Mouse (Mus musculus) kidney, embryonic 15.5 days (tissue): ENCODE measurements around the gene Dhrs7b. TPM values are rescaled to one million over a fixed set of nuclear protein-coding genes. Genes with fewer than 3 reads are reported as not detected.
"Not testable (repeated sequence)": the region's sequence is repeated elsewhere in the genome, so short reads cannot be mapped to it uniquely, and the experiment has no call there.

ENCODE experiments used
- ATAC-seq: fragments of 200-750 bp; cut with Nextera tagmentation; replicated peaks from 2 replicates; pipeline ENCODE4 v1.8.0; 2017; ENCODE audit warnings: moderate TSS enrichment; ENCODE audit not compliant: low FRiP score
- H3K27ac ChIP-seq: fragments of 300-500 bp; sonication (generic); 2 replicates; pipeline ENCODE4 v1.5.1; 2015; ENCODE audit warnings: mild to moderate bottlenecking, inconsistent platforms
- H3K27me3 ChIP-seq: fragments of 300-500 bp; sonication (generic); 2 replicates; pipeline ENCODE4 v1.6.1; 2015; ENCODE audit warnings: inconsistent platforms
- H3K36me3 ChIP-seq: fragments of 300-500 bp; sonication (generic); 2 replicates; pipeline ENCODE4 v1.6.1; 2015; ENCODE audit warnings: inconsistent platforms
- H3K4me1 ChIP-seq: fragments of 300-500 bp; sonication (generic); 2 replicates; pipeline ENCODE4 v1.6.1; 2015; ENCODE audit warnings: inconsistent platforms
- H3K4me2 ChIP-seq: fragments of 300-500 bp; sonication (generic); 2 replicates; pipeline ENCODE4 v1.6.1; 2015; ENCODE audit warnings: moderate library complexity, mild to moderate bottlenecking, inconsistent platforms
- H3K4me3 ChIP-seq: fragments of 300-500 bp; sonication (generic); replicated peaks from 2 replicates; pipeline ENCODE4 v1.5.1; 2015; ENCODE audit warnings: mild to moderate bottlenecking, inconsistent platforms
- H3K9ac ChIP-seq: fragments of 300-500 bp; sonication (generic); 2 replicates; pipeline ENCODE4 v1.6.1; 2015; ENCODE audit warnings: mild to moderate bottlenecking, inconsistent platforms
- H3K9me3 ChIP-seq: fragments of 300-500 bp; sonication (generic); replicated peaks from 2 replicates; pipeline ENCODE4 v1.6.1; 2016; ENCODE audit warnings: inconsistent platforms
- WGBS: fragments of 180-500 bp; shearing (Covaris S2); methylation state at CpG from one replicate; pipeline ENCODE4 v1.1.7; 2015; ENCODE audit warnings: mixed read lengths; 5-methylcytosine and 5-hydroxymethylcytosine counted together
- polyA plus RNA-seq: library from polyadenylated mRNA; unstranded; fragments of >200 nt; fragmentation: Nextera tagmentation; extraction: Ambion mirVana; gene quantifications from 2 replicates; pipeline ENCODE4 v1.2.1, GENCODE M21; 2015

Dhrs7b gene
- polyA plus RNA-seq, 1 experiment from 2014 or later, result 36.0 TPM

GRCm38 (mm10) chr11:60856587-60856986 is 26.2 kb downstream of the Dhrs7b start:
- H3K4me1 ChIP-seq, result no peaks in the 10 kb centered on the region
- H3K4me2 ChIP-seq, result no peak overlapping the region
- H3K9me3 ChIP-seq, result no peaks in the 10 kb centered on the region
- no peak overlapping the region for H3K9ac ChIP-seq
- WGBS, result 38% methylated on average over 3 of the region's 3 CpGs
- H3K36me3 ChIP-seq, result peaks cover 92% of the 10 kb centered on the region
- H3K27me3 ChIP-seq, result no peaks in the 10 kb centered on the region
- H3K4me3 ChIP-seq, result no peak overlapping the region
- no peak overlapping the region for H3K27ac ChIP-seq
- no peak for ATAC-seq

DNA sequence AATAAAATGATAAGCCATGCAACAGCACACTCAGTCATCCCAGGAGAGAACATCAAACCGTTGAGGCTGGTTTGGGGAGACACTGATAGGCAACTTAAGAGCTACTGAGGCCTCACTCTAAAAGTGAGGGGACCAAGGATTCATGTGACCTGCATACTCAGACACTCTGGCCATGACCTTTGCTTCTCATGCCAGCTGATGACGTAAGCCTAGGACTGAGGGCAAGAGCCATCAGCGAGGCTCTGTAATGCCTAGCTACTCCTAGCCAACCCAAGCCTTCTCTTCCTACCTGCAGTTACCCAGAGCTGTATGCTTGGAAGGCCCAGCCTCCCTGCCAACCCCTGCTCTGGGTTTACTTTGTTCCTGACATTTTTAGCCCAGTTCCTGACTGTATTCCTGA is 31.6 kb downstream of the Dhrs7b start:
- WGBS, result 85% methylated on average over 3 of the region's 3 CpGs
- Histone ChIP-seq H3K36me3 (peaks cover 87% of the 10 kb centered on the region), H3K9me3 (no peaks in the 10 kb centered on the region), H3K4me1 (peaks cover 5% of the 10 kb centered on the region; the same call in 1 of the 2 replicates), H3K4me2 (no peak overlapping the region), H3K9ac (no peak overlapping the region), H3K27ac (no peak overlapping the region), H3K4me3 (no peak overlapping the region), H3K27me3 (no peaks in the 10 kb centered on the region)
- no peak for ATAC-seq

DNA sequence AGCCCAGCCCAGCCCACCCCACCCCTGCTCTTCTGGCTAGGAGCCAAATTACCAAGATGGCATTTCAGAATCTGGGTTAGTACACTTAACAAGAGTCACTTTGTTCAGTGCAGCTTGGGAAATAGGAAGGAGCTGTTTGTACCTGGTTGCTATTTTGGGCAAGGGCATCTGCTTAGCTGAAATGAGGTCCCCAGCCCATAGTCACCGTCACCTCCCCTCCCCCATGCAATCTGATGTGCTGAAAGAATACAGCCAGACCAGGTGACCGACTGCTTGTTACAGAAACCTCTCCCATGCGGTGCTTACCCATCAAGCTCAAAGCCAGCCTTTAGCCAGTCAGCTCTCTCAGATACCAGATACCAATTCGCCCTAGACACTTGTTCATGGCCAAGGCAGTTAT is 32.8 kb downstream of the Dhrs7b start:
- Histone ChIP-seq H3K36me3 (peaks cover 84% of the 10 kb centered on the region), H3K27ac (no peak overlapping the region), H3K4me3 (no peak overlapping the region), H3K4me2 (no peak overlapping the region), H3K9ac (no peak overlapping the region), H3K27me3 (no peaks in the 10 kb centered on the region), H3K9me3 (no peaks in the 10 kb centered on the region), H3K4me1 (peaks cover 15% of the 10 kb centered on the region)
- no peak for ATAC-seq
- WGBS, result 87% methylated on average over 4 of the region's 4 CpGs

DNA sequence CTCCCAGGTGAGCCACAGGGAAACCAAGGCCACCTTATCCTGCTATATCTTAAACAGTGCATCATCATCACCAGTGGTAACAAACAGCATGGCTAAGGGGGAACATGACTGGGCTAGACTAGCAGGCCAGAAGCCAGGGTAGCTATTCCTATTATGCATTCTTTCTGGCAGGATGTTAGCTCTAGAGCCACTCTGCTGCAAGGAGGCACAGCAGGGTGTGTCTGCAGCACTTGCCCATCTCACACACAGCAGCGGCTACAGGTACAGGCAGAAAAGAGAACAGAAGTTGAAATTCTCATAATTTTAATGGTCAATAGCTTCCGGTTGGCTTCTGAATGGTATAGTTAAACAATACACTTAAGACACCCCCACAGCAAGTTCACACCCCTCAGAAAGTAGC is 33.7 kb downstream of the Dhrs7b start:
- Histone ChIP-seq H3K27me3 (no peaks in the 10 kb centered on the region), H3K9ac (no peak overlapping the region), H3K9me3 (no peaks in the 10 kb centered on the region), H3K4me2 (no peak overlapping the region), H3K36me3 (peaks cover 80% of the 10 kb centered on the region), H3K4me3 (no peak overlapping the region), H3K27ac (no peak overlapping the region), H3K4me1 (peaks cover 17% of the 10 kb centered on the region)
- WGBS, result 92% methylated on average over 2 of the region's 2 CpGs
- ATAC-seq, result no peak

- WGBS, result 85% methylated on average over 14 of the region's 14 CpGs
- Histone ChIP-seq H3K9me3 (no peaks in the 10 kb centered on the region), H3K36me3 (peaks cover 80% of the 10 kb centered on the region), H3K27me3 (no peaks in the 10 kb centered on the region), H3K9ac (no peak overlapping the region), H3K4me2 (no peak overlapping the region), H3K27ac (no peak overlapping the region), H3K4me3 (no peak overlapping the region), H3K4me1 (peaks cover 17% of the 10 kb centered on the region)
- ATAC-seq, result no peak
These were observed 34.5 kb downstream of the Dhrs7b start for GRCm38 (mm10) chr11:60864916-60865315.

GRCm38 (mm10) chr11:60866021-60866420 is 35.6 kb downstream of the Dhrs7b start:
- Histone ChIP-seq H3K36me3 (peaks cover 75% of the 10 kb centered on the region), H3K4me2 (no peak overlapping the region), H3K27me3 (no peaks in the 10 kb centered on the region), H3K27ac (no peak overlapping the region), H3K4me1 (peaks cover 17% of the 10 kb centered on the region), H3K9me3 (no peaks in the 10 kb centered on the region), H3K4me3 (no peak overlapping the region), H3K9ac (no peak overlapping the region)
- WGBS, result 64% methylated on average over 2 of the region's 2 CpGs
- ATAC-seq, result no peak

- H3K36me3 ChIP-seq, result peaks cover 68% of the 10 kb centered on the region
- no peak overlapping the region for H3K4me3 ChIP-seq
- peaks cover 25% of the 10 kb centered on the region for H3K4me1 ChIP-seq
- no peak for ATAC-seq
- no peak overlapping the region for H3K4me2 ChIP-seq
- no peaks in the 10 kb centered on the region for H3K27me3 ChIP-seq
- no peak overlapping the region for H3K9ac ChIP-seq
- 90% methylated on average over 3 of the region's 3 CpGs for WGBS
- H3K9me3 ChIP-seq, result no peaks in the 10 kb centered on the region
- H3K27ac ChIP-seq, result no peak overlapping the region
These were observed 37.0 kb downstream of the Dhrs7b start for GRCm38 (mm10) chr11:60867456-60867855.

- Histone ChIP-seq H3K4me3 (no peak overlapping the region), H3K4me1 (peaks cover 29% of the 10 kb centered on the region), H3K27ac (no peak overlapping the region), H3K4me2 (no peak overlapping the region), H3K27me3 (no peaks in the 10 kb centered on the region), H3K9me3 (no peaks in the 10 kb centered on the region), H3K36me3 (peaks cover 67% of the 10 kb centered on the region), H3K9ac (no peak overlapping the region)
- ATAC-seq, result peak; percentile 69; the same call in 1 of the 2 replicates
- WGBS, result 56% methylated on average over 8 of the region's 8 CpGs
These were observed 37.5 kb downstream of the Dhrs7b start for GRCm38 (mm10) chr11:60867904-60868303.

- not testable (repeated sequence) for H3K9me3 ChIP-seq, H3K27ac ChIP-seq, H3K9ac ChIP-seq, H3K4me3 ChIP-seq, H3K4me2 ChIP-seq, ATAC-seq, H3K27me3 ChIP-seq
- H3K36me3 ChIP-seq, result peaks cover 52% of the 10 kb centered on the region
- WGBS, result 94% methylated on average over 6 of the region's 6 CpGs
- peaks cover 38% of the 10 kb centered on the region for H3K4me1 ChIP-seq
These were observed 39.0 kb downstream of the Dhrs7b start for GRCm38 (mm10) chr11:60869471-60869870.

DNA sequence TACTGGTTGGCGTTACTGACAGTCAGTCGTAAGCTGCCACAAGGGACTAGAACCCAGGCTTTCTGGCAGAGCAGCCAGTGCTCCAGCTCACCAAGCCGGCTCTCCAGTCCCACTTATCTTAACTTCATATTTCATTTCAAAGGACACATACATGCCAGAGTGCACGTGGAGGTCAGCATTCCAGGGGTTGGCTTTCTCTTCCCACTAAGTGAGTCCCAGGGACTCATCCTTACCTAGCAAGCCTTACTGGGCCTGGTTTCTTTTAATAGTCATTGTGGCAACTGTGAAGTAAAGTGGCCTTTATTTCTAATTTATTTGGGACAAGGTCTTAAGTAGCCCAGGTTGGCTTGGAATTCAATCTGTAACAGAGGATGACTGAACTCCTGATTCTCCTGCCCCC is 41.0 kb downstream of the Dhrs7b start:
- 65% methylated on average over 4 of the region's 4 CpGs for WGBS
- no peak overlapping the region for H3K4me2 ChIP-seq
- H3K27ac ChIP-seq, result no peak overlapping the region
- H3K9ac ChIP-seq, result no peak overlapping the region
- H3K27me3 ChIP-seq, result no peaks in the 10 kb centered on the region
- no peaks in the 10 kb centered on the region for H3K9me3 ChIP-seq
- H3K4me3 ChIP-seq, result no peak overlapping the region
- peaks cover 45% of the 10 kb centered on the region for H3K36me3 ChIP-seq
- H3K4me1 ChIP-seq, result peaks cover 58% of the 10 kb centered on the region
- ATAC-seq, result no peak

DNA sequence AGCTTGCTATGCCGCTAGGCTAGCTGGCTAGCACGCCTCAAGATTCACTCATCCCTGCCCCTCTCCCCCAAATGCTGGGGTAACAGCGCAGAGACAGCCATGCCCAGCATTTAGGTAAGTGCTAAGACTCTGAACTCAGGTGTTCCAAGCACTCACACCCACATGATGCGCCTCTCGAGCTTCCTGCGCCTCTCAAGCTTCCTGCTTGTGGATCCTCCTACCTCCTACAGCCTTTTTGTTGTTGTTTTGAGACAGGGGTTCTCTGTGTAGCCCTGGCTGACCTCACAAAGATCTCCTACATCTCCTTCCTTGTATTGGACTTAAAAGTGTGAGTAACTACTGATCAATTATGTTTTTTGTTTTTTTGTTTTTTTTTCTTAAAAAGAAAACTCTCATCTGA is 42.7 kb downstream of the Dhrs7b start:
- Histone ChIP-seq H3K4me2 (no peak overlapping the region), H3K4me1 (peaks cover 59% of the 10 kb centered on the region), H3K36me3 (peaks cover 32% of the 10 kb centered on the region), H3K4me3 (no peak overlapping the region), H3K27me3 (no peaks in the 10 kb centered on the region), H3K9me3 (no peaks in the 10 kb centered on the region), H3K9ac (no peak overlapping the region), H3K27ac (no peak overlapping the region)
- 79% methylated on average over 6 of the region's 6 CpGs for WGBS
- no peak for ATAC-seq

DNA sequence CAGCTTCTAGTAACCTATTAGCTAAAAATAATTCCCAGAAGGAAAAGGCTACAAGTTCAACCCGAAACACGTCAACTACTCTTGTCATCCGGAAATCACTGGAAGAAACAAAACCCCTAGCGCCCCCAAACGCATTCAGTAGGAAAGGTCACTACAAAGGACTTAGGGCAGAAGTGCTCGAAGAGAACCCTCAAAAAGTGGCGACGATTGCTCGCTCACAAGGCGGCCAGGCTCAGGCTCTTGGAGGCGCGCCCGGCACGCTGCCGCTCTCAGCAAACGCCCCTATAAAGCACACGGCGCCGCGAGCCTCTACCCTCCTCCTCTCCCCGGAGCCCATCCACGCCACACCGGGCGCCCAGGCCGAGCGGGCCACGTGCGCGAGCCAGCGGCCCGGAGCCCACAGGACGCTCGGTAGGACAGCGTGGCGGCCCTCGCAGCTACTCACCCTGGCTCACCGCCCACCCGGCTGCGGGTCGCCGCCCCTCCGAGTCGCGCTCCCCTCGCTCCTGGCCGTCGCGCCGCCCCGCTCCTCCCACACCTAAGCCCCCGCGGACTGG is 47.7 kb downstream of the Dhrs7b start:
- under 1% methylated on average over 51 of the region's 52 CpGs for WGBS
- H3K4me3 ChIP-seq, result peak overlapping the region; percentile 96
- peak; percentile 76 for ATAC-seq
- peak overlapping the region; percentile 98 for H3K9ac ChIP-seq
- H3K36me3 ChIP-seq, result peaks cover 6% of the 10 kb centered on the region; the same call in 1 of the 2 replicates
- H3K4me1 ChIP-seq, result peaks cover 51% of the 10 kb centered on the region
- no peaks in the 10 kb centered on the region for H3K27me3 ChIP-seq
- H3K4me2 ChIP-seq, result peak overlapping the region; percentile 62
- no peaks in the 10 kb centered on the region for H3K9me3 ChIP-seq
- H3K27ac ChIP-seq, result peak overlapping the region; percentile 98

GRCm38 (mm10) chr11:60878675-60879294 is 48.4 kb downstream of the Dhrs7b start, which contains the start of gene Tmem11:
Gene Tmem11 (minus strand): TSS chr11:60879272.
- Histone ChIP-seq H3K27me3 (no peaks in the 10 kb centered on the region), H3K36me3 (peaks cover 6% of the 10 kb centered on the region; the same call in 1 of the 2 replicates), H3K4me2 (peak within 1 kb of the TSS; percentile 62), H3K9me3 (no peaks in the 10 kb centered on the region), H3K27ac (peak within 1 kb of the TSS; percentile 98), H3K4me3 (peak within 1 kb of the TSS; percentile 96), H3K9ac (peak within 1 kb of the TSS; percentile 98), H3K4me1 (peaks cover 50% of the 10 kb centered on the region)
- ATAC-seq, result peak; percentile 99
- under 1% methylated on average over 62 of the region's 62 CpGs for WGBS
